Mouse (Mus musculus) kidney, adult 10 weeks (tissue): ENCODE data around the gene Rpusd2. TPM values are rescaled to one million over a fixed set of nuclear protein-coding genes. Genes with fewer than 3 reads are reported as not detected.

Experiments used
- polyA plus RNA-seq: library from polyadenylated mRNA; stranded (reverse); fragments of 350-450 nt; fragmentation: Illumina TruSeq; extraction: RNeasy Lipid Tissue Mini Kit (QIAGEN cat#74804); gene quantifications from one replicate; pipeline ENCODE4 v1.2.3, GENCODE M21; 2014; ENCODE audit warnings: low read depth, low replicate concordance

The Rpusd2 gene
- polyA plus RNA-seq = 3.2 TPM

GRCm38 (mm10) chr2:119034656-119035396 is at the start of gene Rpusd2:
Rpusd2 (plus strand) TSS chr2:119034790.

GRCm38 (mm10) chr2:119028941-119029551 is 5.5 kb upstream of the Rpusd2 start, which contains the start of gene Ccdc32:
Ccdc32 (minus strand) TSS chr2:119029393.

GRCm38 (mm10) chr2:119046649-119047611 is 12.3 kb downstream of the Rpusd2 start, which contains the start of gene Knl1:
Knl1 (plus strand) TSS chr2:119047119.

Other genes with a start within 250 kb of the Rpusd2 start
- gene Knstrn, start 220.8 kb upstream of the Rpusd2 start, polyA plus RNA-seq = 0.69 TPM
- 94.4 TPM for gene Ivd, start 172.8 kb upstream of the Rpusd2 start, polyA plus RNA-seq
- gene Bahd1, start 134.4 kb upstream of the Rpusd2 start, polyA plus RNA-seq = 3.3 TPM
- 1.2 TPM for gene Chst14, start 108.3 kb upstream of the Rpusd2 start, polyA plus RNA-seq
- 11.6 TPM for gene Ccdc32, start 5.4 kb upstream of the Rpusd2 start, polyA plus RNA-seq
- gene Knl1, start 12.3 kb downstream of the Rpusd2 start, polyA plus RNA-seq = 0.20 TPM
- gene Rad51, start 78.0 kb downstream of the Rpusd2 start, polyA plus RNA-seq = 0.69 TPM
- gene Rmdn3, start 122.2 kb downstream of the Rpusd2 start, polyA plus RNA-seq = 42.6 TPM
- gene Gchfr, start 133.0 kb downstream of the Rpusd2 start, polyA plus RNA-seq = not detected
- gene Gm14137, start 139.7 kb downstream of the Rpusd2 start, polyA plus RNA-seq = not detected
- 3.5 TPM for gene Zfyve19, start 173.8 kb downstream of the Rpusd2 start, polyA plus RNA-seq
- gene Dnajc17, start 174.0 kb downstream of the Rpusd2 start, polyA plus RNA-seq = 1.9 TPM
- gene Ppp1r14d, start 195.1 kb downstream of the Rpusd2 start, polyA plus RNA-seq = 1.1 TPM
- 14.7 TPM for gene Spint1, start 202.6 kb downstream of the Rpusd2 start, polyA plus RNA-seq
- gene Rhov, start 236.5 kb downstream of the Rpusd2 start, polyA plus RNA-seq = 0.44 TPM